Mouse (Mus musculus): ENCODE data around the gene Cnga1.
"Not testable (repeated sequence)": the region's sequence is repeated elsewhere in the genome, so short reads cannot be mapped to it uniquely, and the experiment has no call there.

Gene Cnga1

GRCm38 (mm10) chr5:72640072-72640471, 4.0 kb downstream of the Cnga1 start:
- no peak for DNase-seq (ENCODE audit: low spot score)

- DNase-seq (ENCODE audit: low spot score), result no peak
These were observed 7.5 kb downstream of the Cnga1 start for GRCm38 (mm10) chr5:72636576-72636975.

GRCm38 (mm10) chr5:72636122-72636521, 8.0 kb downstream of the Cnga1 start:
- DNase-seq (ENCODE audit: low spot score), result no peak

GRCm38 (mm10) chr5:72634791-72635271, 9.2 kb downstream of the Cnga1 start:
- no peak for DNase-seq (ENCODE audit: low spot score)

- no peak for DNase-seq (ENCODE audit: low spot score)
These were observed 14.0 kb downstream of the Cnga1 start for GRCm38 (mm10) chr5:72630026-72630425.

GRCm38 (mm10) chr5:72621022-72621421, 23.1 kb downstream of the Cnga1 start:
- DNase-seq (ENCODE audit: low spot score), result no peak

- no peak for DNase-seq (ENCODE audit: low spot score)
These were observed 26.7 kb downstream of the Cnga1 start for GRCm38 (mm10) chr5:72617413-72617812.

GRCm38 (mm10) chr5:72603138-72603537, 40.9 kb downstream of the Cnga1 start:
- no peak for DNase-seq (ENCODE audit: low spot score)

- peak; percentile 12 for DNase-seq (ENCODE audit: low spot score)
These were observed 43.1 kb downstream of the Cnga1 start for GRCm38 (mm10) chr5:72601006-72601405.

GRCm38 (mm10) chr5:72587192-72587681, 56.8 kb downstream of the Cnga1 start, which contains the start of gene Gm5868:
TSS of gene Gm5868 (minus strand) at chr5:72587551.
- no peak for DNase-seq (ENCODE audit: low spot score)

GRCm38 (mm10) chr5:72586667-72587191, 57.3 kb downstream of the Cnga1 start:
- DNase-seq (ENCODE audit: low spot score), result not testable (repeated sequence)

GRCm38 (mm10) chr5:72586122-72586521, 58.0 kb downstream of the Cnga1 start:
- DNase-seq (ENCODE audit: low spot score), result not testable (repeated sequence)

GRCm38 (mm10) chr5:72580970-72581332, 63.1 kb downstream of the Cnga1 start, which contains the start of gene Zar1:
TSS of gene Zar1 (minus strand) at chr5:72581254.
- not testable (repeated sequence) for DNase-seq (ENCODE audit: low spot score)

GRCm38 (mm10) chr5:72580088-72580969, 63.7 kb downstream of the Cnga1 start:
- not testable (repeated sequence) for DNase-seq (ENCODE audit: low spot score)

- DNase-seq (ENCODE audit: low spot score), result not testable (repeated sequence)
These were observed 64.5 kb downstream of the Cnga1 start for GRCm38 (mm10) chr5:72579599-72579998.

GRCm38 (mm10) chr5:72565621-72566020, 78.5 kb downstream of the Cnga1 start:
- no peak for DNase-seq (ENCODE audit: low spot score)

- DNase-seq (ENCODE audit: low spot score), result not testable (repeated sequence)
These were observed 80.9 kb downstream of the Cnga1 start for GRCm38 (mm10) chr5:72563183-72563582.

GRCm38 (mm10) chr5:72560976-72561628, 83.0 kb downstream of the Cnga1 start:
- DNase-seq (ENCODE audit: low spot score), result no peak

- DNase-seq (ENCODE audit: low spot score), result peak; percentile 84
These were observed 84.5 kb downstream of the Cnga1 start, which contains the start of gene Nfxl1 for GRCm38 (mm10) chr5:72559544-72560049. TSS of gene Nfxl1 (minus strand) at chr5:72559684.

GRCm38 (mm10) chr5:72558716-72559526, 85.2 kb downstream of the Cnga1 start:
- peak; percentile 18 for DNase-seq (ENCODE audit: low spot score)

GRCm38 (mm10) chr5:72556245-72556644, 87.8 kb downstream of the Cnga1 start:
- DNase-seq (ENCODE audit: low spot score), result no peak
